Mouse (Mus musculus) cerebellum, adult 2 months (tissue): Measurements from ENCODE around the gene Fam186b.

ENCODE experiments used
- CTCF ChIP-seq: fragments of 200-500 bp; IDR thresholded peaks from 2 replicates; pipeline ENCODE4 v1.5.1; 2011; ENCODE audit warnings: low read depth, mild to moderate bottlenecking, control low read depth, low read length, moderate library complexity, borderline replicate concordance; ENCODE audit not compliant: insufficient read depth
- POLR2A ChIP-seq: fragments of 200-500 bp; IDR thresholded peaks from 2 replicates; pipeline ENCODE4 v1.6.1; 2011; ENCODE audit warnings: low read length, control low read depth, borderline replicate concordance; ENCODE audit not compliant: insufficient read depth

DNA sequence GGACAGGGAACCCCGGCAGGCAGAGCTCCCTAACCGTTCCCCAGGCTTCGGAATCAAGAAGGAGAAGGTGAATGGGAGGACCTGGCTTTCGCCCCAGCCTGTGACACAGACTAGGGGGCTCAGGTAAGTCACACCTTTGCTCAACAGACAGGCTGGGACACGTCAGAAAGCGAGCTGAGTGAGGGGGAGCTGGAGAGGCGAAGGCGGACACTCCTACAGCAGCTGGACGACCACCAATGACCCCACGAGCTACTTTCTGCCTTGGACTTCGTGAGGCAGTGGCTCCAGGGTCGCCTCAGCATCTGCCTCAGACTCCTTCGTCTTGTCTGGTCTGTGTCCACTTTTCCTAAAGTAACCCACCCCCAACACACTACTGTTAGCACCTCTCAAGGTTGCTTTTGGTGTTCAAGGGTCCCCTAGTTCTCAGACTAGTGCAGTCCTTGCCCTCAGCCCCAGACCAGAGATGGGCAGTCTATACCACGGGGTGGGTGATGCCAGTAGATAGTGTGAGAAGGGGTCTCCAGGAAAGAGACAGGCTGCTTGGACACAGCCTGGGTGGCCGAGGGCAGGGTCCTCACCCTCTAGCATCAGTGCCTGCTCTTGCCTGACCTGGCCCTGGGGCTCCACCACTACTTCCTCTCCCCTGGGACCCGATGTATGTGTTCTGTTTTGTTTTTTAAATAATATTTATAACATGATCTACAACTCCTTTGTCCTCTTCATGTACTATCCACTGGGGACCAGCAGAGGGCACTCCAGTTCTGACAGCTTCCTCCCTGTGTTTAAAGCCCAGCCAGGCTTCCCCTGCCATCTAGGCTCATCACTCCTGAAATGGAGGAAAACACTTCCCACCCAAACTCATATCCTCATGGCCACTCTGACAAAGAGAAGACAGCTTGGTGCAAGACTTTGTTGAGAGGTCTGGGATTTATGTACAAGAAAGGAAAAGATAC, 20.9 kb upstream of the Fam186b start:
- TF ChIP-seq POLR2A (no peak), CTCF (peak; percentile 85)
